Mouse (Mus musculus): ENCODE data around the gene Nat8f5.

GRCm38 (mm10) chr6:85867726-85868690, 47.2 kb upstream of the Nat8f5 start:
- TF ChIP-seq CTCF (IDR thresholded peaks at IDR 0.05; ENCODE audit: borderline replicate concordance, insufficient read depth, low read depth, low read length): no peak
- no peak for TF ChIP-seq POLR2A (IDR thresholded peaks at IDR 0.05; ENCODE audit: borderline replicate concordance, insufficient read depth, low read length)
